Mouse (Mus musculus): ENCODE results near the gene Apol9a. TPM values are rescaled to one million over a fixed set of nuclear protein-coding genes. Genes with fewer than 3 reads are reported as not detected.

The Apol9a gene
- polyA plus RNA-seq, 1 experiment from 2014 or later: 0.34 TPM

- 66% methylated on average over 7 of the region's 7 CpGs for WGBS (ENCODE audit: insufficient replicate concordance)
- Histone ChIP-seq H3K27me3 (ENCODE audit: insufficient read depth, low read length) (no peaks in the 10 kb centered on the region), H3K9ac (replicated peaks) (peak overlapping the region; percentile 31), H3K36me3 (replicated peaks; ENCODE audit: insufficient read depth, low read length) (no peaks in the 10 kb centered on the region), H3K9me3 (ENCODE audit: low read length) (no peaks in the 10 kb centered on the region), H3K4me2 (ENCODE audit: low read depth, low read length) (no peak overlapping the region), H3K4me3 (ENCODE audit: low read depth, low read length) (no peak overlapping the region), H3K27ac (ENCODE audit: low read depth) (peak overlapping the region; percentile 95), H3K4me1 (ENCODE audit: insufficient read depth) (peaks cover 5% of the 10 kb centered on the region; the same call in 1 of the 2 replicates)
- ATAC-seq: peak; percentile 95
- DNase-seq: peak; percentile 62
- TF ChIP-seq EP300 (IDR thresholded peaks at IDR 0.05; ENCODE audit: low read depth): no peak
- TF ChIP-seq CTCF (IDR thresholded peaks at IDR 0.05; ENCODE audit: low read depth): no peak
These were observed 34.0 kb downstream of the Apol9a start for GRCm38 (mm10) chr15:77376920-77377319.

DNA sequence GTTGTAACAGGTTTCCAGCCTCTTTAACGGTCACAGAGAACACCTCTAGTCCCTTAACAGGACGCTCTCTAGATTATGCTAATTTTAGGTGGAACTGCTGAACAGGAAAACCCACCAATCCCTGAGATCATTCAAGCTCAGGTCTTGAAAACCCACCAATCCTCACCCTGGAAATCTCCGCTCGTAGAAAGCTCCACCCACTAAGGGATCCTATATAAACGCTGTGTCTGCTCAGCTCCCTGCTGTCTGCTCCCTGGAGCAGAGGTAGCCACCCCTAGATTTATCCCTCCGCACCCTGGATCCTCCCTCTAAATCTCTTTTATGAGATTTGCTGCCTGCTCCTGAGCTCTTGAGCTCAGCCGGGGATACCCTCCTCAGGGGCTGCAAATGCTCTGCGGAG, 40.3 kb downstream of the Apol9a start:
- ATAC-seq: no peak
- DNase-seq: no peak
- Histone ChIP-seq H3K27me3 (ENCODE audit: insufficient read depth, low read length) (no peaks in the 10 kb centered on the region), H3K9ac (replicated peaks) (no peak overlapping the region), H3K27ac (ENCODE audit: low read depth) (no peak overlapping the region), H3K4me1 (ENCODE audit: insufficient read depth) (peaks cover 7% of the 10 kb centered on the region), H3K9me3 (ENCODE audit: low read length) (no peaks in the 10 kb centered on the region), H3K4me2 (ENCODE audit: low read depth, low read length) (no peak overlapping the region), H3K4me3 (ENCODE audit: low read depth, low read length) (no peak overlapping the region), H3K36me3 (replicated peaks; ENCODE audit: insufficient read depth, low read length) (no peaks in the 10 kb centered on the region)
- WGBS (ENCODE audit: insufficient replicate concordance): 84% methylated on average over 8 of the region's 8 CpGs
- TF ChIP-seq CTCF (IDR thresholded peaks at IDR 0.05; ENCODE audit: low read depth) (no peak), EP300 (IDR thresholded peaks at IDR 0.05; ENCODE audit: low read depth) (no peak)

DNA sequence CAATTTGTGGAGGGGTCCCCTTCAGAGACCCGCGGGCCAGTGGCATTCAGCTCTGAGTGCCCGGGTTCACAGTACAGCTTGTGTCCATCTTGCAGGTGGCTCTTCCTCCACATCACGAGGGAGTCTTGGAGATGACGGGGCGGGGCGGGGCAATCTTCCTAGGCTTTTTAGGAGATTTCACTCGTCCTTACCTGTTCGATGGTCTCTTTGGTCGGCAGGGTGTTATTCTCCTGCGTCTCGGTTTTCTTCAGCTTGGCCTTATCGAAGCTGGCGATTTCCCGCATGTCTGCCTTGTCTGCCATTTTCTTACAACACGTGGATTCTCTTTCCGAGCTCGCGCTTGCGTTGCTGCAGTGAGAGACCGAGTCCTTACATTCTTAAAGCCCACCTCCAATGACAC, 41.0 kb downstream of the Apol9a start:
- DNase-seq (no peak), ATAC-seq (no peak)
- Histone ChIP-seq H3K9ac (replicated peaks) (no peak overlapping the region), H3K27ac (ENCODE audit: low read depth) (no peak overlapping the region), H3K4me1 (ENCODE audit: insufficient read depth) (peaks cover 7% of the 10 kb centered on the region), H3K4me2 (ENCODE audit: low read depth, low read length) (no peak overlapping the region), H3K36me3 (replicated peaks; ENCODE audit: insufficient read depth, low read length) (no peaks in the 10 kb centered on the region), H3K4me3 (ENCODE audit: low read depth, low read length) (no peak overlapping the region), H3K9me3 (ENCODE audit: low read length) (no peaks in the 10 kb centered on the region), H3K27me3 (ENCODE audit: insufficient read depth, low read length) (no peaks in the 10 kb centered on the region)
- 86% methylated on average over 21 of the region's 21 CpGs for WGBS (ENCODE audit: insufficient replicate concordance)
- TF ChIP-seq CTCF (IDR thresholded peaks at IDR 0.05; ENCODE audit: low read depth): no peak
- no peak for TF ChIP-seq EP300 (IDR thresholded peaks at IDR 0.05; ENCODE audit: low read depth)

DNA sequence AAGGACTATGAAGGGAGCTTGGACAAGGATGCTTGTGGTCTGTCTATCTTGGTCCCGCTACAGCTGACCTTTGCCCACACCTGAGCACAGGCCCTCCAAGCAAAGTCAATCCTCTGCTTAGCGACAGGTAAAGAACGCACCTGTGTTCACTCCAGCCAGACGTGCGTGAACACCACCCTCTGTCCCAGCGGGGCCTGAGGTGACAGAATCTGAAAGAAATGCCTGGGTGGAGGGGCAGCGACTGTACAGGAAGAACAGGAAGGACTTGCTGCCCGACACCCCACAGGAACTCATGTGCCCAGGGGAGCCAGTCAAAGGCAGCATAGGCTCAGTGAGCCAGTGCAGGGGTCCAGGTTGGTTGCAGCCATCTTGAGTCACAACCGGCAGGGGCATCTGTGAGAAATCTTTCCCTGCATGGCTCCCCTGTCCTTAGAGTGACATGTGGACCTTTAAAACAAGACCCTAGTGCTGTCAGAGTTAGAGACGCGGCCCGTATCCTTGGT, 42.1 kb downstream of the Apol9a start:
- Histone ChIP-seq H3K4me2 (ENCODE audit: low read depth, low read length) (no peak overlapping the region), H3K4me1 (ENCODE audit: insufficient read depth) (peaks cover 7% of the 10 kb centered on the region), H3K27me3 (ENCODE audit: insufficient read depth, low read length) (no peaks in the 10 kb centered on the region), H3K4me3 (ENCODE audit: low read depth, low read length) (no peak overlapping the region), H3K9me3 (ENCODE audit: low read length) (no peaks in the 10 kb centered on the region), H3K27ac (ENCODE audit: low read depth) (no peak overlapping the region), H3K9ac (replicated peaks) (peak overlapping the region; percentile 44; the same call in 1 of the 2 replicates), H3K36me3 (replicated peaks; ENCODE audit: insufficient read depth, low read length) (no peaks in the 10 kb centered on the region)
- TF ChIP-seq CTCF (IDR thresholded peaks at IDR 0.05; ENCODE audit: low read depth) (no peak), EP300 (IDR thresholded peaks at IDR 0.05; ENCODE audit: low read depth) (no peak)
- WGBS (ENCODE audit: insufficient replicate concordance): 75% methylated on average over 12 of the region's 12 CpGs
- no peak for ATAC-seq
- DNase-seq: no peak

GRCm38 (mm10) chr15:77368148-77368547, 42.8 kb downstream of the Apol9a start:
- Histone ChIP-seq H3K27ac (ENCODE audit: low read depth) (0 out of 2 replicates have a peak overlapping the region, but pooled peaks have one; percentile 49), H3K9me3 (ENCODE audit: low read length) (no peaks in the 10 kb centered on the region), H3K4me3 (ENCODE audit: low read depth, low read length) (no peak overlapping the region), H3K9ac (replicated peaks) (no peak overlapping the region), H3K27me3 (ENCODE audit: insufficient read depth, low read length) (no peaks in the 10 kb centered on the region), H3K36me3 (replicated peaks; ENCODE audit: insufficient read depth, low read length) (no peaks in the 10 kb centered on the region), H3K4me1 (ENCODE audit: insufficient read depth) (peaks cover 7% of the 10 kb centered on the region), H3K4me2 (ENCODE audit: low read depth, low read length) (peak overlapping the region; percentile 38; the same call in 1 of the 2 replicates)
- peak; percentile 90 for DNase-seq
- peak; percentile 79 for ATAC-seq
- under 1% methylated on average over 13 of the region's 13 CpGs for WGBS (ENCODE audit: insufficient replicate concordance)
- TF ChIP-seq EP300 (IDR thresholded peaks at IDR 0.05; ENCODE audit: low read depth): no peak
- TF ChIP-seq CTCF (IDR thresholded peaks at IDR 0.05; ENCODE audit: low read depth): peak; percentile 95

DNA sequence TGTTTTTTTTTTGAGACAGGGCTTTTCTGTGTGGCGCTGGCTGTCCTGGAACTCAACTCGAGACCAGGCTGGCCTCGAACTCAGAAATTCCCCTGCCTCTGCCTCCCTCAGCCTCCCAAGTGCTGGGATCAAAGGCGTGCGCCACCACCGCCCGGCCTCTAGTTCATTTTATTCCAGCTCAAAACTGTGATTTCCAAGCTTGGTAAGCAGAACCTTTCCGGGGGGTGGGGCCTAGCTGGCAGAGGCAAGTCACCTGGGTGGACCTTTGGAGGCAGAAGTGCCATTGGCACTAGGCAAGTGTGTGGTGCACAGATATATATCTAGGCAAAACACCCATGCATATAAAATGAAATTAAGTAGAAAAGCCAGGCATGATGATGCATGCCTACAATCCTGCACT, 43.4 kb downstream of the Apol9a start:
- TF ChIP-seq EP300 (IDR thresholded peaks at IDR 0.05; ENCODE audit: low read depth): no peak
- no peak for TF ChIP-seq CTCF (IDR thresholded peaks at IDR 0.05; ENCODE audit: low read depth)
- Histone ChIP-seq H3K36me3 (replicated peaks; ENCODE audit: insufficient read depth, low read length) (no peaks in the 10 kb centered on the region), H3K4me3 (ENCODE audit: low read depth, low read length) (no peak overlapping the region), H3K27me3 (ENCODE audit: insufficient read depth, low read length) (no peaks in the 10 kb centered on the region), H3K4me2 (ENCODE audit: low read depth, low read length) (no peak overlapping the region), H3K27ac (ENCODE audit: low read depth) (0 out of 2 replicates have a peak overlapping the region, but pooled peaks have one; percentile 35), H3K4me1 (ENCODE audit: insufficient read depth) (peaks cover 7% of the 10 kb centered on the region), H3K9ac (replicated peaks) (no peak overlapping the region), H3K9me3 (ENCODE audit: low read length) (no peaks in the 10 kb centered on the region)
- DNase-seq: no peak
- no peak for ATAC-seq
- 39% methylated on average over 8 of the region's 8 CpGs for WGBS (ENCODE audit: insufficient replicate concordance)

Measured in liver, postnatal 0 days (tissue).